Mouse (Mus musculus) neutrophil, adult 5-6 weeks (primary cell): ENCODE data around the gene Ttc12. TPM values are rescaled to one million over a fixed set of nuclear protein-coding genes. Genes with fewer than 3 reads are reported as not detected.

ENCODE experiments used
- ATAC-seq: fragments of 151-379, 151-347 bp; 2 replicates; pipeline ENCODE4 v1.8.0; 2017; ENCODE audit warnings: mild to moderate bottlenecking, moderate TSS enrichment; ENCODE audit not compliant: insufficient number of reproducible peaks, poor library complexity, low FRiP score, severe bottlenecking; ENCODE audit errors: extremely low read depth
- total RNA-seq: library from RNA; stranded (forward); fragments of 200-1000 nt; gene quantifications from 2 replicates; pipeline ENCODE4 v1.2.3, GENCODE M21; 2017

The Ttc12 gene
- total RNA-seq, 1 experiment from 2014 or later: 0.81 TPM

- ATAC-seq: no peak
These were observed 75.4 kb downstream of the Ttc12 start for GRCm38 (mm10) chr9:49410621-49411020.

- ATAC-seq: no peak
These were observed 79.0 kb downstream of the Ttc12 start for GRCm38 (mm10) chr9:49407028-49407427.

- ATAC-seq: no peak
These were observed 82.3 kb downstream of the Ttc12 start for GRCm38 (mm10) chr9:49403711-49404110.

GRCm38 (mm10) chr9:49396006-49396405, 90.0 kb downstream of the Ttc12 start:
- no peak for ATAC-seq

- ATAC-seq: no peak
These were observed 93.8 kb downstream of the Ttc12 start for GRCm38 (mm10) chr9:49392242-49392641.

Other genes starting within 250 kb of the Ttc12 start
- gene Gm4894, start 235.7 kb downstream of the Ttc12 start, total RNA-seq: not detected in 2 replicates
- not detected in 2 replicates for gene Drd2, start 145.6 kb downstream of the Ttc12 start, total RNA-seq
- gene Ankk1, start 59.2 kb downstream of the Ttc12 start, total RNA-seq: 0.93 TPM in 1 of 2 replicates, not detected in the other